Mouse (Mus musculus) erythroblast, embryonic 14.5 days (primary cell): ENCODE results near the gene Zfp422.

Source experiments
- GATA1 ChIP-seq: IDR thresholded peaks from 2 replicates; pipeline ENCODE4 v1.6.1; 2012; ENCODE audit warnings: low read length, inconsistent platforms, mixed read lengths
- TAL1 ChIP-seq: IDR thresholded peaks from 3 replicates; pipeline ENCODE4 v1.6.1; 2012; ENCODE audit warnings: low read length, inconsistent platforms, mixed read lengths

GRCm38 (mm10) chr6:116651437-116652118 lies 22.8 kb upstream of the Zfp422 start:
- TF ChIP-seq GATA1 (no peak), TAL1 (no peak)
